In the genomic region with DNA sequence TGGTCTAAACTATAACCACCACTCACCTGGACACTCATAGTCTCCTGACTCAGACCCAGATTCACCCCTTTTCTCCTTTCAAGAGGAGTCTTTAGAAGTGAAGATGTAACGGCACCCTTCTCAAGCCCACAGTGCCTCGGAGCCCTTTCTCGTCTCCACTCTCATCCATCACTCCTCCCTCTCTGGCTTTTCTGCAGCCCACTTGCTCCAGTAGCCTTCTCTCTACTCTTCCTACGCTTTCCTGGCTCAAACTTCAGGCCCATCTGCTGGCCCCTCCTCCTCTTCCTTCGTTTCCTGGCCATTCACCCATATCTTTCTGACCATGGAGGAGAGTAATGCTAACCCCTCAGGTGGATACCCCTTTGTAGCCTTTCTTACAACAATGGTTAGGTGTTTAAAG, we compare ENCODE assay signal across 24 mouse cellular contexts. TPM values are rescaled to one million over a fixed set of nuclear protein-coding genes. Genes with fewer than 3 reads are reported as not detected.
"Had no signal": no experiment of that assay in that cellular context is flagged by ENCODE, and none has a peak within 500 bp of the region (broad histone marks: within the 10 kb centered on the region; RNA-seq: fewer than 3 reads in every experiment).

No protein-coding gene starts in this region.

- H3K4me3 ChIP-seq: neural tube, embryonic 12.5 days; neural tube, embryonic 13.5 days; neural tube, embryonic 15.5 days; stomach, embryonic 15.5 days had no signal

- H3K36me3 ChIP-seq: neural tube, embryonic 12.5 days; neural tube, embryonic 13.5 days; neural tube, embryonic 15.5 days; stomach, embryonic 15.5 days had no signal

- DNase-seq: retina, postnatal 1 day; right cerebral cortex, postnatal 14 days; right cerebral cortex, postnatal 25 days; right cerebral cortex, postnatal 4 days; spleen, adult 18-20 months; thymus, adult 18-20 months; thymus, adult 2 months; thymus, postnatal 14 days; thymus, postnatal 25 days; thymus, postnatal 36 days; thymus, postnatal 4 days had no signal

- H3K27ac ChIP-seq: neural tube, embryonic 12.5 days; neural tube, embryonic 13.5 days; neural tube, embryonic 15.5 days; stomach, embryonic 15.5 days; stomach, postnatal 0 days had no signal

- H3K9me3 ChIP-seq: neural tube, embryonic 12.5 days; neural tube, embryonic 13.5 days; neural tube, embryonic 15.5 days; stomach, embryonic 15.5 days had no signal

- H3K9ac ChIP-seq: neural tube, embryonic 12.5 days; neural tube, embryonic 13.5 days; neural tube, embryonic 15.5 days; stomach, embryonic 15.5 days had no signal

- H3K4me2 ChIP-seq: neural tube, embryonic 12.5 days; neural tube, embryonic 13.5 days; neural tube, embryonic 15.5 days; stomach, embryonic 15.5 days had no signal

RNA-seq across cellular contexts. Expression of a gene that starts 33.9 kb away (rescaled TPM):
- total RNA-seq: neutrophil, adult 5-6 weeks had no signal
- polyA plus RNA-seq: neural tube, embryonic 12.5 days; neural tube, embryonic 13.5 days; neural tube, embryonic 14.5 days; neural tube, embryonic 15.5 days; small intestine, adult 2 months; spleen, adult 2 months; stomach, embryonic 14.5 days; stomach, embryonic 15.5 days; stomach, embryonic 16.5 days; stomach, postnatal 0 days; thymus, postnatal 0 days; urinary bladder, adult 2 months had no signal
